Mouse (Mus musculus) bone marrow macrophage, adult 2 months (primary cell): ENCODE measurements around the gene Sox5.

Source experiments
- CTCF ChIP-seq: IDR thresholded peaks from 2 replicates; pipeline ENCODE4 v1.5.1; 2012; ENCODE audit warnings: low read depth, mild to moderate bottlenecking, low read length, moderate library complexity
- POLR2A ChIP-seq: IDR thresholded peaks from 2 replicates; pipeline ENCODE4 v1.6.1; 2012; ENCODE audit warnings: mild to moderate bottlenecking, low read depth, low read length, borderline replicate concordance

GRCm38 (mm10) chr6:143841109-143841638 is 940.6 kb downstream of the Sox5 start:
- TF ChIP-seq POLR2A (no peak), CTCF (no peak)
